9 mouse cellular contexts compared by ENCODE assay signal in the genomic region with DNA sequence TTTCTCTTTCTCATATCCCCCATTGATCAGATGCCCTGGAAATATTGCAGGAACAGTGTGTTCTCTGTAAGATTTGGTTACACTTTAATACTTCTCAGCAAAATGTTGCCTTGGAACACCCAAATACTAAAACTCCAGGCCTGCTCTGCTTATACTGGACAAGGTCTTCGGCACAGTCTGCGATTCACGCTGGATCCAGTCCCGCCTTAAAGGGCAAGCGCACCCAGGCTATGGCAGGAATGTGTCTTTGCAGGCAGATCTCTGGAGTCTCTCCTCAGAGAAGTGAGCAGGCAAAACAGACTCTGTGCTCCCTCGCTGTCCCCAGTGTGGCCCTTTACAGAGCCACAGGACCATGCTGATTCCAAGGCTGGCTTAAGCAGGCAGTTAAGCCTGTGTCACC.
A peak's percentile ranks its signal among the peaks of the same experiment; 100 is the strongest.
DNase-seq lines count a peak whose midpoint lies in the region; ATAC-seq lines count a peak whose summit lies in the region.
"Had no signal": no experiment of that assay in that cellular context is flagged by ENCODE, and none has a peak within 500 bp of the region (broad histone marks: within the 10 kb centered on the region; RNA-seq: fewer than 3 reads in every experiment).

No protein-coding gene starts in this region.

- H3K4me1 ChIP-seq in midbrain, embryonic 13.5 days (replicated peaks): no peaks in the 10 kb centered on the region

- intact Hi-C loops in heart, postnatal 10 days (cut with DNase I): no loop called here

- no peak for ATAC-seq in midbrain, embryonic 13.5 days

- 69% methylated on average over 6 of the region's 6 CpGs for WGBS in midbrain, embryonic 13.5 days

- DNase-seq in ovary, postnatal 36 days (ENCODE audit: low spot score): peak; percentile 39
- no peak for DNase-seq in ovary, postnatal 10 days (ENCODE audit: low spot score)
- peak; percentile 69 to 75 for DNase-seq in heart, postnatal 10 days
- DNase-seq in lung, adult 18-20 months: peak; percentile 20 to 27
- no peak for DNase-seq in right cerebral cortex, adult 2 months (ENCODE audit: low spot score in 2 of 2)
- no peak for DNase-seq in right cerebral cortex, adult 18-20 months
- no peak for DNase-seq in B cell, adult 2 months

- no peaks in the 10 kb centered on the region for H3K9me3 ChIP-seq in midbrain, embryonic 13.5 days

- no peak overlapping the region for H3K4me2 ChIP-seq in midbrain, embryonic 13.5 days (replicated peaks)

- no peak overlapping the region for H3K27ac ChIP-seq in midbrain, embryonic 13.5 days

- H3K9ac ChIP-seq in midbrain, embryonic 13.5 days (replicated peaks): no peak overlapping the region

- H3K36me3 ChIP-seq in midbrain, embryonic 13.5 days: no peaks in the 10 kb centered on the region

- H3K4me3 ChIP-seq in midbrain, embryonic 13.5 days (replicated peaks): no peak overlapping the region
- H3K4me3 ChIP-seq: erythroblast, embryonic 14.5 days had no signal

- no peaks in the 10 kb centered on the region for H3K27me3 ChIP-seq in midbrain, embryonic 13.5 days

Comparison
In these comparisons a context has a peak if more than half of its experiments do, and no peak if none do; other contexts are left out.
1. DNase-seq: peak in ovary, postnatal 36 days (single experiment), heart, postnatal 10 days (2 of 2) and lung, adult 18-20 months (2 of 2); none in ovary, postnatal 10 days (single experiment), right cerebral cortex, adult 2 months (0 of 2), right cerebral cortex, adult 18-20 months (single experiment) and B cell, adult 2 months (0 of 2).